Mouse (Mus musculus) ES-CJ7 (cell line): ENCODE measurements at regions not wholly inside any gene's neighbourhood (a gene's known extent, or its start where the extent isn't known, plus 50 kb on each side); places are given as distances from the start of the nearest gene placed in this dataset.
A peak's percentile ranks its signal among the peaks of the same experiment; 100 is the strongest.

ENCODE experiments used
- DNase-seq: peaks from one replicate; pipeline ENCODE4 v3.0.0; 2011; ENCODE audit warnings: low read depth, low spot score

DNA sequence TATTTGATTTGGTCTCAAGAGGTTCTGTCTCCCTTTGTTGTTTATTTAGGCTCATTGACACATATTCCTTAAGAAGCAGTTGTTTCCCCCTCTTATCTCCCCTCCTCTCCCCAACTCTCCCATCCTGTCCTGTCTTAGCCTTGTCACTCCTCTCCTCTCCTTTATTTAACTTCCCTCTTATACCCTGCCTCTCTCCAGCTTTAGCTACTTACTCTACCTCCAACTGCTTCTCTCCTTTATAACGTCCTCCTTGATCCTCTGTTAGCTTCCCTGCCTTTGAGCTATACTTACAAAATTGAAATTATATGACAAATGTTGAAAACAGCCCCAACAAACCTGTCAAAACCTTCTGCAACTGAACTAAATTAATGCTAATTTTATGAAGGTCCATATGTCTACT lies 841.7 kb upstream of the G6pd2 start:
- DNase-seq = no peak

GRCm38 (mm10) chr5:60969470-60969869 lies 839.1 kb upstream of the G6pd2 start:
- DNase-seq = no peak

DNA sequence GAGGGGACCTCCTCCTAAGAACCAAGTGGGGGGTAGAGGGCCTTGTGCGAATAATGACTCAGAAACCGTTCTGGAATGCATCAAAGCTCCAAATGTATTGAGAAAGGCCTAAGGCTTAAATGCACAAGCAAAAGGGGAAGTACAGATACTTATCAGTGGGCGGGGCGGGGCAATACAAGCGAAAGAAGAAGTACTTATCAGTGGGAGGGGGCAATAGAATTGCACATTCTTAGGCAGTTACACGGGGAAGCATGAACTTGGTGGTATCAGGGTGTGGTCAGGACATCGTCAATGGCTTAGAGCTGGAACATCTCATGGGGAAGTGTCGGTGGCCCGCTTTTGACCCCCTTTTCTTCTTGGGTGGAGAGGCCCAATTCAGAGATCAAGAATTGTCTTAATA lies 829.9 kb upstream of the G6pd2 start:
- DNase-seq = peak; percentile 19

DNA sequence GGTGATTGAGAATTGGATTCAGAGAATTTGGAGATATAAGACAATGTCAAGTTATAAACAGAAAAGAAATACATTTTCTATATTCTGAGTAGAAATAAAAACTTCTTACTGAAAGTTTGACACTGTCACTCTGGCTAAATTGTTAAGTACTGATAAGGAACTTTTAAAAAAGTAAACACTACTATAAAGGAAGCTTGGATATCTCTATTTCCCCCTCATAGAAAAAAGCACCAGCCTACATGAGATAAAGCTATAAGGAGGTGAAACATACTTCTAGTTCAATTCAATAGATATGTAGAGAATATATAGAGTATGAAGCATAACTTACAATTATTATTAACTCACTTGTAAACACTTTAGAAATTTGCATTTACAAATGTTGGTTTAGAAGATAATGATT lies 820.3 kb upstream of the G6pd2 start:
- DNase-seq = no peak

DNA sequence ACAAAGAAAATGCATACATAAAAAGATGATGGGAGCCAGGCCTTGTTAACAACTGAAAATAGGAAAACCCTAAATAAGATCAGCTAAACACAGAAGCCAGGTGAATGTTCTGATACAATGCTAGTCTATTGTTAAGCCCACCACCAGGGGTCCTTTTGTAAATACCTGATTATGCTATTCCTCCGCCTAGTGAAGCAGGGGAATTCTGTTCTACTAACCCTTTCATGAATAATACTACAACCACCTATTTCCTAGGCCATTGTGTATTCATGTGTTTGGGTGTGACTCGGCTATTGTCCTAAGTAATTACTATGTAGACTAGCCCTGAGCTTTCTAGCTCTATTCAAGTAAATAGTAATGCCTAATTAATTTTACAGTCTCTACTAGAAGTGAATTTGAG lies 819.3 kb upstream of the G6pd2 start:
- peak; percentile 80 for DNase-seq

DNA sequence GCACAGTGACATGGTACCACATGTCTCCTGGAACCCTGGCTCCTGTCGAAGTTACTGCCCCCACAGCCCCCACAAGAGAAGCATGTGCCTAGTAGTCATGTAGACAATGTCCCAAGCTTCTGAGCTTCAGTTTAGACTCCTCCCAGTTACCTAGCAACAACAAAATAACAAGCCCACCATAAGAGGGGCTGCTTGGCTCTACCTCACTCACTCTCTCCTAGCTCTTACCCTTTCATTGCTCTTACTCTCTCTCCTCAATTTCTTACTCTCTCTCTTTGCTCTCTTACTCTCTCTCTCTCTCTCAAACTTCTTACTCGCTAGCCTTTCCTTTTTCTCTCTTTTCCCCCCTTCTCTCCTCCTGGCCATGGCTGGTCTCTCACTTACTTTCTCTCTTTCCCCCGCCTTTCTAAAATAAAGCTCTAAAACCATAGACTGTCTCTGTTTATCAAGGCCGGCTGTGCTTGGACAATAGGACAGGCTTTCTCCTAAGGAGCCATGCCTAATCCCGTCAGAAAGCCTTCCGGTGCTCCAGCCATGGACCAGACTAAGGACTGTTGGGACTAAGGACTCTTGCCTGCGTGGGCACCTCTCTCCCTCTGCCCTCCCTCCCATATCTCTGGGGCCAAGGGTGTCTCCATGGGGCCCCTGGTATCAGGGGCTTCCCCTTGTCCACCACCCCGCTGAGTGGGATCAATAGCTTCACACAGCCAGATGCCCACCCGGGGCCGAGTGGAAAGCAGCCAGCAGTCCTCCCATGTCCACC lies 813.7 kb upstream of the G6pd2 start:
- DNase-seq = no peak

- no peak for DNase-seq
These were observed 773.0 kb upstream of the G6pd2 start for GRCm38 (mm10) chr5:61035539-61036089.
